Mouse (Mus musculus) liver, embryonic 16.5 days (tissue): ENCODE results near the gene Ttll10. TPM values are rescaled to one million over a fixed set of nuclear protein-coding genes. Genes with fewer than 3 reads are reported as not detected.
A peak's percentile ranks its signal among the peaks of the same experiment; 100 is the strongest.

Experiments
- ATAC-seq: fragments of 200-750 bp; cut with Nextera tagmentation; 2 replicates; pipeline ENCODE4 v1.8.0; 2017; ENCODE audit warnings: low read depth, mild to moderate bottlenecking, moderate number of reproducible peaks, moderate library complexity
- H3K27ac ChIP-seq: fragments of 300-500 bp; sonication (generic); 2 replicates; pipeline ENCODE4 v1.5.1; 2014; ENCODE audit warnings: mild to moderate bottlenecking, low read length
- H3K27me3 ChIP-seq: fragments of 300-500 bp; sonication (generic); 2 replicates; pipeline ENCODE4 v1.6.1; 2014; ENCODE audit warnings: low read depth, low read length, mixed read lengths; ENCODE audit not compliant: control insufficient read depth, insufficient read depth
- H3K36me3 ChIP-seq: fragments of 300-500 bp; sonication (generic); 2 replicates; pipeline ENCODE4 v1.6.1; 2014; ENCODE audit warnings: mild to moderate bottlenecking; ENCODE audit not compliant: control insufficient read depth, insufficient read depth
- H3K4me1 ChIP-seq: fragments of 300-500 bp; sonication (generic); 2 replicates; pipeline ENCODE4 v1.6.1; 2014; ENCODE audit warnings: low read depth, low read length, mixed read lengths; ENCODE audit not compliant: control insufficient read depth
- H3K4me2 ChIP-seq: fragments of 300-500 bp; sonication (generic); 2 replicates; pipeline ENCODE4 v1.6.1; 2014; ENCODE audit warnings: low read depth, low read length, mixed read lengths
- H3K4me3 ChIP-seq: fragments of 300-500 bp; sonication (generic); 2 replicates; pipeline ENCODE4 v1.5.1; 2014; ENCODE audit warnings: low read depth, mild to moderate bottlenecking, low read length
- H3K9ac ChIP-seq: fragments of 300-500 bp; sonication (generic); 2 replicates; pipeline ENCODE4 v1.6.1; 2014; ENCODE audit warnings: low read depth, low read length
- H3K9me3 ChIP-seq: fragments of 300-500 bp; sonication (generic); replicated peaks from 2 replicates; pipeline ENCODE4 v1.6.1; 2016; ENCODE audit warnings: low read length; ENCODE audit not compliant: control insufficient read depth
- WGBS: fragments of 180-500 bp; shearing (Covaris S2); extraction: QIAGEN DNeasy Blood & Tissue Kit; methylation state at CpG from one replicate; pipeline ENCODE4 v1.1.7; 2014; ENCODE audit not compliant: insufficient replicate concordance; 5-methylcytosine and 5-hydroxymethylcytosine counted together
- polyA plus RNA-seq: library from polyadenylated mRNA; unstranded; fragments of >200 nt; fragmentation: Nextera tagmentation; extraction: Ambion mirVana; gene quantifications from 2 replicates; pipeline ENCODE4 v1.2.1, GENCODE M21; 2015

Gene Ttll10
- polyA plus RNA-seq, 1 experiment from 2014 or later = 0.33 TPM

GRCm38 (mm10) chr4:156070716-156071115 is 11.5 kb upstream of the Ttll10 start:
- no peak overlapping the region for H3K27ac ChIP-seq
- no peak overlapping the region for H3K4me3 ChIP-seq
- no peak for ATAC-seq
- no peaks in the 10 kb centered on the region for H3K9me3 ChIP-seq
- H3K9ac ChIP-seq = no peak overlapping the region
- H3K4me2 ChIP-seq = no peak overlapping the region
- no peaks in the 10 kb centered on the region for H3K4me1 ChIP-seq
- no peaks in the 10 kb centered on the region for H3K27me3 ChIP-seq
- WGBS = 62% methylated on average over 2 of the region's 2 CpGs
- no peaks in the 10 kb centered on the region for H3K36me3 ChIP-seq

GRCm38 (mm10) chr4:156070276-156070675 is 11.1 kb upstream of the Ttll10 start:
- no peak overlapping the region for H3K9ac ChIP-seq
- H3K27me3 ChIP-seq = no peaks in the 10 kb centered on the region
- no peaks in the 10 kb centered on the region for H3K9me3 ChIP-seq
- H3K4me1 ChIP-seq = no peaks in the 10 kb centered on the region
- WGBS = 38% methylated on average over 6 of the region's 6 CpGs
- H3K4me3 ChIP-seq = no peak overlapping the region
- ATAC-seq = peak; percentile 32; the same call in 1 of the 2 replicates
- H3K4me2 ChIP-seq = no peak overlapping the region
- H3K36me3 ChIP-seq = no peaks in the 10 kb centered on the region
- no peak overlapping the region for H3K27ac ChIP-seq

GRCm38 (mm10) chr4:156069701-156070100 is 10.5 kb upstream of the Ttll10 start:
- no peak for ATAC-seq
- Histone ChIP-seq H3K4me3 (no peak overlapping the region), H3K27me3 (no peaks in the 10 kb centered on the region), H3K4me2 (no peak overlapping the region), H3K9me3 (no peaks in the 10 kb centered on the region), H3K27ac (no peak overlapping the region), H3K9ac (no peak overlapping the region), H3K36me3 (no peaks in the 10 kb centered on the region), H3K4me1 (no peaks in the 10 kb centered on the region)
- WGBS = 83% methylated on average over 8 of the region's 8 CpGs

GRCm38 (mm10) chr4:156067256-156067949 is 8.2 kb upstream of the Ttll10 start:
- Histone ChIP-seq H3K36me3 (no peaks in the 10 kb centered on the region), H3K9me3 (no peaks in the 10 kb centered on the region), H3K4me1 (no peaks in the 10 kb centered on the region), H3K27ac (no peak overlapping the region), H3K4me2 (no peak overlapping the region), H3K27me3 (no peaks in the 10 kb centered on the region), H3K4me3 (no peak overlapping the region), H3K9ac (no peak overlapping the region)
- ATAC-seq = no peak
- 39% methylated on average over 5 of the region's 5 CpGs for WGBS

- H3K4me1 ChIP-seq = no peaks in the 10 kb centered on the region
- H3K27ac ChIP-seq = no peak overlapping the region
- no peak overlapping the region for H3K4me2 ChIP-seq
- H3K4me3 ChIP-seq = no peak overlapping the region
- H3K9me3 ChIP-seq = no peaks in the 10 kb centered on the region
- ATAC-seq = no peak
- WGBS = 65% methylated on average over 10 of the region's 10 CpGs
- H3K36me3 ChIP-seq = no peaks in the 10 kb centered on the region
- no peak overlapping the region for H3K9ac ChIP-seq
- H3K27me3 ChIP-seq = no peaks in the 10 kb centered on the region
These were observed 6.1 kb upstream of the Ttll10 start for GRCm38 (mm10) chr4:156065156-156065894.

- Histone ChIP-seq H3K36me3 (no peaks in the 10 kb centered on the region), H3K4me3 (no peak overlapping the region), H3K4me2 (no peak overlapping the region), H3K4me1 (no peaks in the 10 kb centered on the region), H3K9ac (no peak overlapping the region), H3K9me3 (no peaks in the 10 kb centered on the region), H3K27ac (no peak overlapping the region), H3K27me3 (no peaks in the 10 kb centered on the region)
- ATAC-seq = no peak
- 69% methylated on average over 9 of the region's 9 CpGs for WGBS
These were observed 5.3 kb upstream of the Ttll10 start for GRCm38 (mm10) chr4:156064510-156064897.

- H3K9ac ChIP-seq = no peak overlapping the region
- 38% methylated on average over 4 of the region's 4 CpGs for WGBS
- H3K9me3 ChIP-seq = no peaks in the 10 kb centered on the region
- no peak overlapping the region for H3K4me2 ChIP-seq
- H3K27me3 ChIP-seq = no peaks in the 10 kb centered on the region
- no peak for ATAC-seq
- no peak overlapping the region for H3K27ac ChIP-seq
- H3K4me3 ChIP-seq = no peak overlapping the region
- no peaks in the 10 kb centered on the region for H3K36me3 ChIP-seq
- H3K4me1 ChIP-seq = no peaks in the 10 kb centered on the region
These were observed 4.8 kb upstream of the Ttll10 start for GRCm38 (mm10) chr4:156063861-156064509.

GRCm38 (mm10) chr4:156059713-156060112 is 499 bp upstream of the Ttll10 start:
- 45% methylated on average over 10 of the region's 10 CpGs for WGBS
- Histone ChIP-seq H3K4me2 (no peak overlapping the region), H3K27me3 (no peaks in the 10 kb centered on the region), H3K9me3 (no peaks in the 10 kb centered on the region), H3K27ac (no peak overlapping the region), H3K4me3 (no peak overlapping the region), H3K36me3 (no peaks in the 10 kb centered on the region), H3K9ac (no peak overlapping the region), H3K4me1 (no peaks in the 10 kb centered on the region)
- peak; percentile 62 for ATAC-seq

- no peaks in the 10 kb centered on the region for H3K9me3 ChIP-seq
- H3K4me2 ChIP-seq = no peak overlapping the region
- H3K36me3 ChIP-seq = no peaks in the 10 kb centered on the region
- no peaks in the 10 kb centered on the region for H3K27me3 ChIP-seq
- H3K4me1 ChIP-seq = no peaks in the 10 kb centered on the region; the same call in 1 of the 2 replicates
- ATAC-seq = no peak
- 67% methylated on average over 9 of the region's 9 CpGs for WGBS
- no peak overlapping the region for H3K27ac ChIP-seq
- H3K9ac ChIP-seq = no peak overlapping the region
- H3K4me3 ChIP-seq = no peak overlapping the region
These were observed 388 bp downstream of the Ttll10 start for GRCm38 (mm10) chr4:156058826-156059225.
